8 mouse cellular contexts compared by ENCODE assay signal in genomic region chr17:81015814-81016447, GRCm38 (mm10). TPM values are rescaled to one million over a fixed set of nuclear protein-coding genes. Genes with fewer than 3 reads are reported as not detected.
DNase-seq lines count a peak whose midpoint lies in the region; ATAC-seq lines count a peak whose summit lies in the region.

No protein-coding gene starts in this region.

- ATAC-seq in forebrain, embryonic 11.5 days (replicated peaks; ENCODE audit: low FRiP score) = peak; percentile 72; the same call in 1 of the 2 replicates
- peak; percentile 61; the same call in 1 of the 2 replicates for ATAC-seq in intestine, embryonic 14.5 days (replicated peaks; ENCODE audit: low FRiP score, low TSS enrichment, low read depth)
- ATAC-seq in limb, embryonic 11.5 days (ENCODE audit: insufficient number of reproducible peaks, low FRiP score, low TSS enrichment, low read depth) = peak; percentile 32; the same call in 1 of the 2 replicates
- ATAC-seq in midbrain, embryonic 15.5 days (replicated peaks) = peak; percentile 50

- no peak overlapping the region for H3K4me3 ChIP-seq in forebrain, embryonic 11.5 days (ENCODE audit: low read depth, low read length)
- H3K4me3 ChIP-seq in intestine, embryonic 14.5 days (ENCODE audit: low read depth, low read length) = no peak overlapping the region
- H3K4me3 ChIP-seq in limb, embryonic 11.5 days (ENCODE audit: low read depth, low read length) = no peak overlapping the region
- no peak overlapping the region for H3K4me3 ChIP-seq in midbrain, embryonic 15.5 days

- H3K4me1 ChIP-seq in forebrain, embryonic 11.5 days (replicated peaks; ENCODE audit: control insufficient read depth, insufficient read depth, low read length) = no peaks in the 10 kb centered on the region
- H3K4me1 ChIP-seq in intestine, embryonic 14.5 days (replicated peaks; ENCODE audit: control insufficient read depth, insufficient read depth, low read length) = peaks cover 12% of the 10 kb centered on the region; the same call in 1 of the 2 replicates
- peaks cover 5% of the 10 kb centered on the region for H3K4me1 ChIP-seq in limb, embryonic 11.5 days (ENCODE audit: control insufficient read depth, insufficient read depth, low read length)
- H3K4me1 ChIP-seq in midbrain, embryonic 15.5 days = peaks cover 5% of the 10 kb centered on the region

- DNase-seq in ovary, adult 18-20 months (ENCODE audit: low spot score) = peak; percentile 12
- DNase-seq in ovary, postnatal 36 days (ENCODE audit: low spot score) = no peak
- DNase-seq in brain, adult 2 months (ENCODE audit: low read depth, low spot score) = peak; percentile 89
- DNase-seq in forebrain, embryonic 11.5 days (ENCODE audit: low spot score) = peak; percentile 69
- DNase-seq in intestine, embryonic 14.5 days (ENCODE audit: low spot score) = no peak
- DNase-seq in limb, embryonic 11.5 days (ENCODE audit: low spot score) = peak; percentile 57
- DNase-seq in yolk sac, embryonic 10.5 days (ENCODE audit: low spot score) = peak; percentile 54

- no peaks in the 10 kb centered on the region for H3K27me3 ChIP-seq in forebrain, embryonic 11.5 days (ENCODE audit: control insufficient read depth, insufficient read depth, low read length)
- H3K27me3 ChIP-seq in intestine, embryonic 14.5 days (replicated peaks; ENCODE audit: control insufficient read depth, insufficient read depth, low read length) = no peaks in the 10 kb centered on the region
- no peaks in the 10 kb centered on the region for H3K27me3 ChIP-seq in limb, embryonic 11.5 days (ENCODE audit: control insufficient read depth, insufficient read depth, low read length)
- no peaks in the 10 kb centered on the region for H3K27me3 ChIP-seq in midbrain, embryonic 15.5 days (replicated peaks)

- H3K4me2 ChIP-seq in forebrain, embryonic 11.5 days (ENCODE audit: low read depth, low read length, severe bottlenecking) = no peak overlapping the region
- H3K4me2 ChIP-seq in intestine, embryonic 14.5 days (ENCODE audit: low read length) = no peak overlapping the region
- H3K4me2 ChIP-seq in limb, embryonic 11.5 days (ENCODE audit: low read depth, severe bottlenecking) = no peak overlapping the region
- no peak overlapping the region for H3K4me2 ChIP-seq in midbrain, embryonic 15.5 days

- H3K36me3 ChIP-seq in forebrain, embryonic 11.5 days (ENCODE audit: control insufficient read depth, insufficient read depth, low read length) = no peaks in the 10 kb centered on the region
- no peaks in the 10 kb centered on the region for H3K36me3 ChIP-seq in intestine, embryonic 14.5 days (ENCODE audit: control insufficient read depth, insufficient read depth, low read length)
- H3K36me3 ChIP-seq in limb, embryonic 11.5 days (ENCODE audit: control insufficient read depth, insufficient read depth, low read length) = no peaks in the 10 kb centered on the region
- no peaks in the 10 kb centered on the region for H3K36me3 ChIP-seq in midbrain, embryonic 15.5 days (replicated peaks)

- H3K9ac ChIP-seq in forebrain, embryonic 11.5 days (ENCODE audit: low read length) = no peak overlapping the region
- H3K9ac ChIP-seq in intestine, embryonic 14.5 days (ENCODE audit: low read length) = no peak overlapping the region
- H3K9ac ChIP-seq in limb, embryonic 11.5 days (ENCODE audit: low read length) = no peak overlapping the region
- H3K9ac ChIP-seq in midbrain, embryonic 15.5 days = no peak overlapping the region

- no peak overlapping the region for H3K27ac ChIP-seq in forebrain, embryonic 11.5 days (ENCODE audit: low read depth, low read length)
- no peak overlapping the region for H3K27ac ChIP-seq in intestine, embryonic 14.5 days (ENCODE audit: low read depth)
- H3K27ac ChIP-seq in limb, embryonic 11.5 days (replicated peaks; ENCODE audit: low read depth, low read length) = no peak overlapping the region
- H3K27ac ChIP-seq in midbrain, embryonic 15.5 days = no peak overlapping the region

- 57% methylated on average over 4 of the region's 4 CpGs for WGBS in forebrain, embryonic 11.5 days
- 31% methylated on average over 4 of the region's 4 CpGs for WGBS in intestine, embryonic 14.5 days
- WGBS in limb, embryonic 11.5 days = 54% methylated on average over 4 of the region's 4 CpGs
- 59% methylated on average over 4 of the region's 4 CpGs for WGBS in midbrain, embryonic 15.5 days

- H3K9me3 ChIP-seq in forebrain, embryonic 11.5 days (ENCODE audit: control insufficient read depth, low read length) = no peaks in the 10 kb centered on the region
- H3K9me3 ChIP-seq in intestine, embryonic 14.5 days (ENCODE audit: control insufficient read depth, low read length) = no peaks in the 10 kb centered on the region
- no peaks in the 10 kb centered on the region for H3K9me3 ChIP-seq in limb, embryonic 11.5 days (ENCODE audit: control insufficient read depth, low read length)
- no peaks in the 10 kb centered on the region for H3K9me3 ChIP-seq in midbrain, embryonic 15.5 days

RNA-seq across cellular contexts. Expression of gene Thumpd2, which starts 49.0 kb away (rescaled TPM):
- 15.4 and 17.5 TPM in 2 replicates for polyA plus RNA-seq in forebrain, embryonic 11.5 days (2014; fragmentation: Nextera tagmentation; extraction: Ambion mirVana)
- 15.1 and 19.2 TPM in 2 replicates for polyA plus RNA-seq in intestine, embryonic 14.5 days (2014; fragmentation: Nextera tagmentation; extraction: Ambion mirVana)
- 15.0 and 15.8 TPM in 2 replicates for polyA plus RNA-seq in limb, embryonic 11.5 days (2014; fragmentation: Nextera tagmentation; extraction: Ambion mirVana)
- 7.3 and 7.5 TPM in 2 replicates for polyA plus RNA-seq in midbrain, embryonic 15.5 days (2015; fragmentation: Nextera tagmentation; extraction: Ambion mirVana)

Comparison
In these comparisons a context has a peak if more than half of its experiments do, and no peak if none do; other contexts are left out.
1. DNase-seq: peak in ovary, adult 18-20 months (single experiment), brain, adult 2 months (single experiment), forebrain, embryonic 11.5 days (single experiment), limb, embryonic 11.5 days (single experiment) and yolk sac, embryonic 10.5 days (single experiment); none in ovary, postnatal 36 days (single experiment) and intestine, embryonic 14.5 days (single experiment).
2. Peak in every context shown above with its lines, with median percentiles within 50 percentile points of each other: ATAC-seq.